Mouse (Mus musculus) lung, adult 2 months (tissue): Measurements from ENCODE around the gene Ebf1.

Experiments used
- CTCF ChIP-seq: fragments of 200-500 bp; IDR thresholded peaks from 2 replicates; pipeline ENCODE4 v1.5.1; 2011; ENCODE audit warnings: mild to moderate bottlenecking, low read length, control low read depth; ENCODE audit not compliant: insufficient read depth
- POLR2A ChIP-seq: fragments of 200-500 bp; IDR thresholded peaks from 2 replicates; pipeline ENCODE4 v1.6.1; 2011; ENCODE audit warnings: low read depth, mild to moderate bottlenecking, control low read depth, low read length, borderline replicate concordance; ENCODE audit errors: extremely low read depth

DNA sequence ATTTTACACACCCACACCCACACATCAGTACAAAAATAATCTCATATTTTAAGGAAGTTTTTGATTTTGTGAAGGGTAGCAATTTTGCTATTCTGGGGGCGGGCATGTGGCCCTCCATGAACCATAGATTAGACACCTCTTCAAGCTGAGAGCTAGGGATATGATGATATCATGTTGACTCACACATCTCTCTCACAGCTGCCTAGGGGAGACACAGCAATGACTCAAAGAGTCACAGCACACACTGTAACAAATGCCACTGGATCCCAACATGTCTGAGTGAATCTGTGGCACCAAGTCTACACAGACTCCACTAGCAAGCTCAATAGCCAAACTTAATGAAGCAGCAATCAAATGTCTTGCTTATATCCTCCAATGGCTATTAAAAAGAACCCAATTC lies 395.0 kb downstream of the Ebf1 start:
- TF ChIP-seq POLR2A (no peak), CTCF (no peak)
